Mouse (Mus musculus) spleen, adult 2 months (tissue): ENCODE measurements around the gene Tmem151b.
A peak's percentile ranks its signal among the peaks of the same experiment; 100 is the strongest.

Experiments used
- CTCF ChIP-seq: fragments of 200-500 bp; IDR thresholded peaks from 2 replicates; pipeline ENCODE4 v1.5.1; 2011; ENCODE audit warnings: mild to moderate bottlenecking, inconsistent platforms; ENCODE audit not compliant: insufficient read depth, insufficient read length, insufficient replicate concordance; ENCODE audit errors: extremely low read depth
- POLR2A ChIP-seq: fragments of 200-500 bp; IDR thresholded peaks from 2 replicates; pipeline ENCODE4 v1.6.1; 2011; ENCODE audit warnings: low read depth, low read length, inconsistent platforms

DNA sequence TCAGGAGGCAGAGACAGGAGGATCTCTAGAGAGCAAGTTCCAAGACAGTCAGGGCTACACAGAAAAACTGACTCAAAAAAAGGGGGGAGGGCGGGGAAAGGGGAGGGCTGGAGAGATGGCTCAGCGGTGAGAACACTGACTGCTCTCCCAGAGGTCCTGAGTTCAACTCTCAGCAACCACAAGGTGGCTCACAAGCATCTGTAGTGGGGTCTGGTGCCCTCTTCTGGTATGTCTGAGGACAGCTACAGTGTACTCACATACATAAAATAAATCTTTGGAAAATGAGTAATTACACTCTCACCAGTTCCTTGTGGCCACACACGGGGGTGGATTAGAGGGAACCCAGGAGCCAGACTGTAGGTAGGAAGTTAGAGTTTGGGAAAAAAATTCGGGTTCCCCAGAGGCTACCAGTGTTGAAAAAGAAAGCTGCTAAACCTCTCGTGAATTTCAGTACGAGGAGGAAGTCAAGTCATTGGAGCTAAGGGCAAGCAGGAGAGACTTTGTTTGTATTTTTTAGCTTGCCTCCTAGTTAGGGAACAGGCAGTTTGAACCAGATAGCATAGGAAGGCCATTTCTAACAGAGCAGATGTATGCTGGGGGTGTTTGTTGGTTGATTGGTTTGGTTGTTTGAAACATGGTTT lies 33.4 kb upstream of the Tmem151b start:
- TF ChIP-seq CTCF (peak; percentile 39; the same call in 1 of the 2 replicates), POLR2A (no peak)
